Mouse (Mus musculus) MEL (cell line): ENCODE data around the gene Ttc17.

Experiments
- CTCF ChIP-seq, 3 experiments: IDR thresholded peaks in 2 of 3; conservative IDR thresholded peaks in 1 of 3; 2 replicates each; pipeline ENCODE4 v1.5.1; 2011 to 2012; ENCODE audit warnings: low read length in 3 of 3, low read depth in 2 of 3, mild to moderate bottlenecking in 2 of 3, improper control_type of control experiment in 1 of 3, inconsistent platforms in 1 of 3, mixed read lengths in 1 of 3, moderate library complexity in 1 of 3; ENCODE audit not compliant: control insufficient read depth in 1 of 3, insufficient read depth in 1 of 3, poor library complexity in 1 of 3, severe bottlenecking in 1 of 3
- ELF1 ChIP-seq: IDR thresholded peaks from 2 replicates; pipeline ENCODE4 v1.6.1; 2014; ENCODE audit warnings: low read depth, mild to moderate bottlenecking, inconsistent platforms, low read length, improper control_type of control experiment, moderate library complexity
- GABPA ChIP-seq: IDR thresholded peaks from 2 replicates; pipeline ENCODE4 v1.6.1; 2012; ENCODE audit warnings: low read depth, mild to moderate bottlenecking, inconsistent platforms, low read length, improper control_type of control experiment, moderate library complexity
- GATA1 ChIP-seq: IDR thresholded peaks from 2 replicates; pipeline ENCODE4 v1.6.1; 2011; ENCODE audit warnings: low read depth, low read length, improper control_type of control experiment
- JUND ChIP-seq: IDR thresholded peaks from 2 replicates; pipeline ENCODE4 v1.6.1; 2011; ENCODE audit warnings: low read depth, mild to moderate bottlenecking, improper control_type of control experiment, low read length
- KAT2A ChIP-seq: conservative IDR thresholded peaks from 2 replicates; pipeline ENCODE4 v1.6.1; 2012; ENCODE audit warnings: low read depth, low read length, improper control_type of control experiment, inconsistent platforms
- MAX ChIP-seq: IDR thresholded peaks from 2 replicates; pipeline ENCODE4 v1.6.1; 2011; ENCODE audit warnings: low read length, improper control_type of control experiment
- NRF1 ChIP-seq: IDR thresholded peaks from 2 replicates; pipeline ENCODE4 v1.6.1; 2014; ENCODE audit warnings: low read depth, mild to moderate bottlenecking, inconsistent platforms, low read length, improper control_type of control experiment, moderate library complexity; ENCODE audit not compliant: poor library complexity, insufficient read depth, severe bottlenecking
- SIN3A ChIP-seq: IDR thresholded peaks from 2 replicates; pipeline ENCODE4 v1.6.1; 2012; ENCODE audit warnings: low read length, improper control_type of control experiment, inconsistent platforms
- UBTF ChIP-seq: IDR thresholded peaks from 2 replicates; pipeline ENCODE4 v1.6.1; 2012; ENCODE audit warnings: low read depth, mild to moderate bottlenecking, inconsistent platforms, low read length, improper control_type of control experiment, moderate library complexity, borderline replicate concordance; ENCODE audit not compliant: insufficient read depth
- USF1 ChIP-seq: IDR thresholded peaks from 2 replicates; pipeline ENCODE4 v1.6.1; 2014; ENCODE audit warnings: low read depth, mild to moderate bottlenecking, inconsistent platforms, low read length, improper control_type of control experiment, moderate library complexity

- TF ChIP-seq KAT2A (no peak), GATA1 (no peak), MAX (no peak), GABPA (no peak), CTCF (IDR thresholded peaks at IDR 0.05 in 2 of 3, conservative IDR thresholded peaks at IDR 0.05 in 1 of 3; ENCODE audit: control insufficient read depth in 1 of 3, insufficient read depth in 1 of 3, low read depth in 2 of 3, low read length in 3 of 3, poor library complexity in 1 of 3, severe bottlenecking in 1 of 3) (no peak), USF1 (no peak), UBTF (no peak), SIN3A (no peak), ELF1 (no peak), NRF1 (no peak), JUND (no peak)
These were observed 130.4 kb downstream of the Ttc17 start for GRCm38 (mm10) chr2:94276103-94276502.
